Mouse (Mus musculus) left cerebral cortex, adult 18-20 months (tissue): ENCODE results near the gene Ccnyl1. TPM values are rescaled to one million over a fixed set of nuclear protein-coding genes. Genes with fewer than 3 reads are reported as not detected.

Experiments
- DNase-seq, 2 experiments: peaks; one replicate each; pipeline ENCODE4 v3.0.0; 2021 to 2022; ENCODE audit warnings: low spot score in 2 of 2, mixed read lengths in 1 of 2
- total RNA-seq, 2 experiments: library from RNA; stranded (reverse); gene quantifications; 2 replicates each; pipeline ENCODE4 v1.2.3; 2021

Gene Ccnyl1
- total RNA-seq, 2 experiments from 2014 or later, result 20.5 to 22.0 TPM

- DNase-seq, result no peak
Measured at GRCm38 (mm10) chr1:64695156-64695555, 4.9 kb downstream of the Ccnyl1 start.

- DNase-seq, result no peak
Measured at GRCm38 (mm10) chr1:64701780-64702179, 11.5 kb downstream of the Ccnyl1 start.

- DNase-seq, result peak; percentile 73 to 81
Measured at GRCm38 (mm10) chr1:64705230-64705629, 15.0 kb downstream of the Ccnyl1 start.

GRCm38 (mm10) chr1:64706610-64707009 lies 16.4 kb downstream of the Ccnyl1 start:
- no peak for DNase-seq

- peak in 1 of 2 experiments; percentile 23 for DNase-seq
Measured at GRCm38 (mm10) chr1:64709891-64710290, 19.6 kb downstream of the Ccnyl1 start.

- no peak for DNase-seq
Measured at GRCm38 (mm10) chr1:64712006-64712760, 21.9 kb downstream of the Ccnyl1 start.

GRCm38 (mm10) chr1:64715458-64715857 lies 25.2 kb downstream of the Ccnyl1 start:
- no peak for DNase-seq

- DNase-seq, result peak in 1 of 2 experiments; percentile 43
Measured at GRCm38 (mm10) chr1:64716589-64717304, 26.5 kb downstream of the Ccnyl1 start.

- peak; percentile 58 to 67 for DNase-seq
Measured at GRCm38 (mm10) chr1:64717504-64717903, 27.2 kb downstream of the Ccnyl1 start.

- no peak for DNase-seq
Measured at GRCm38 (mm10) chr1:64721034-64721587, 30.9 kb downstream of the Ccnyl1 start.

GRCm38 (mm10) chr1:64730046-64730445 lies 39.8 kb downstream of the Ccnyl1 start:
- no peak for DNase-seq

- DNase-seq, result no peak
Measured at GRCm38 (mm10) chr1:64731341-64732020, 41.2 kb downstream of the Ccnyl1 start.

GRCm38 (mm10) chr1:64732161-64732560 lies 41.9 kb downstream of the Ccnyl1 start:
- DNase-seq, result no peak

- no peak for DNase-seq
Measured at GRCm38 (mm10) chr1:64732637-64733200, 42.5 kb downstream of the Ccnyl1 start.

GRCm38 (mm10) chr1:64733453-64734245 lies 43.4 kb downstream of the Ccnyl1 start:
- DNase-seq, result no peak

- peak in 1 of 2 experiments; percentile 28 for DNase-seq
Measured at GRCm38 (mm10) chr1:64734771-64735750, 44.8 kb downstream of the Ccnyl1 start.

GRCm38 (mm10) chr1:64735781-64736680 lies 45.8 kb downstream of the Ccnyl1 start:
- peak in 1 of 2 experiments; percentile 25 for DNase-seq
